Mouse (Mus musculus) liver, postnatal 0 days (tissue): ENCODE results near the gene Ptcra. TPM values are rescaled to one million over a fixed set of nuclear protein-coding genes. Genes with fewer than 3 reads are reported as not detected.

Experiments
- ATAC-seq: fragments of 200-750 bp; cut with Nextera tagmentation; 2 replicates; pipeline ENCODE4 v1.8.0; 2017; ENCODE audit warnings: mild to moderate bottlenecking, moderate library complexity
- DNase-seq: peaks from one replicate; pipeline ENCODE4 v3.0.0-alpha.2; 2016
- H3K27ac ChIP-seq: fragments of 300-500 bp; sonication (generic); 2 replicates; pipeline ENCODE4 v1.5.1; 2014; ENCODE audit warnings: antibody characterized with exemption, moderate library complexity, mild to moderate bottlenecking, low read depth
- H3K27me3 ChIP-seq: fragments of 300-500 bp; sonication (generic); 2 replicates; pipeline ENCODE4 v1.6.1; 2014; ENCODE audit warnings: low read length, control low read depth, mixed read lengths; ENCODE audit not compliant: insufficient read depth
- H3K36me3 ChIP-seq: fragments of 300-500 bp; sonication (generic); replicated peaks from 2 replicates; pipeline ENCODE4 v1.6.1; 2014; ENCODE audit warnings: mild to moderate bottlenecking, control low read depth, low read length, moderate library complexity, mixed read lengths; ENCODE audit not compliant: insufficient read depth
- H3K4me1 ChIP-seq: fragments of 300-500 bp; sonication (generic); 2 replicates; pipeline ENCODE4 v1.6.1; 2014; ENCODE audit warnings: antibody characterized with exemption, mild to moderate bottlenecking, control low read depth; ENCODE audit not compliant: insufficient read depth
- H3K4me2 ChIP-seq: fragments of 300-500 bp; sonication (generic); 2 replicates; pipeline ENCODE4 v1.6.1; 2014; ENCODE audit warnings: low read depth, mild to moderate bottlenecking, low read length, moderate library complexity, mixed read lengths
- H3K4me3 ChIP-seq: fragments of 300-500 bp; sonication (generic); 2 replicates; pipeline ENCODE4 v1.5.1; 2014; ENCODE audit warnings: low read depth, low read length
- H3K9ac ChIP-seq: fragments of 300-500 bp; sonication (generic); replicated peaks from 2 replicates; pipeline ENCODE4 v1.6.1; 2014; ENCODE audit warnings: mild to moderate bottlenecking, moderate library complexity
- H3K9me3 ChIP-seq: fragments of 300-500 bp; sonication (generic); 2 replicates; pipeline ENCODE4 v1.6.1; 2016; ENCODE audit warnings: mild to moderate bottlenecking, control low read depth, low read length, mixed read lengths
- CTCF ChIP-seq: sonication (generic); IDR thresholded peaks from 2 replicates; pipeline ENCODE4 v1.5.1; 2016; ENCODE audit warnings: antibody characterized with exemption, low read depth
- EP300 ChIP-seq: IDR thresholded peaks from 2 replicates; pipeline ENCODE4 v1.6.1; 2016; ENCODE audit warnings: antibody characterized with exemption, low read depth, mild to moderate bottlenecking
- WGBS: fragments of 180-500 bp; shearing (Covaris S2); extraction: QIAGEN DNeasy Blood & Tissue Kit; methylation state at CpG from one replicate; pipeline ENCODE4 v1.1.7; 2014; ENCODE audit not compliant: insufficient replicate concordance; 5-methylcytosine and 5-hydroxymethylcytosine counted together
- polyA plus RNA-seq: library from polyadenylated mRNA; unstranded; fragments of >200 nt; fragmentation: Nextera tagmentation; extraction: Ambion mirVana; gene quantifications from 2 replicates; pipeline ENCODE4 v1.2.1, GENCODE M21; 2015

Ptcra gene
- polyA plus RNA-seq, 1 experiment from 2014 or later: 0.14 TPM

GRCm38 (mm10) chr17:46773278-46774130 lies 10.0 kb upstream of the Ptcra start:
- TF ChIP-seq EP300 (no peak), CTCF (peak; percentile 45)
- Histone ChIP-seq H3K4me2 (peak overlapping the region; percentile 90), H3K27me3 (no peaks in the 10 kb centered on the region), H3K4me1 (peaks cover 17% of the 10 kb centered on the region), H3K9ac (peak overlapping the region; percentile 90), H3K9me3 (no peaks in the 10 kb centered on the region), H3K4me3 (peak overlapping the region; percentile 80), H3K36me3 (peaks cover 27% of the 10 kb centered on the region), H3K27ac (peak overlapping the region; percentile 90)
- WGBS: 9% methylated on average over 19 of the region's 20 CpGs
- DNase-seq (peak; percentile 54), ATAC-seq (peak; percentile 27; the same call in 1 of the 2 replicates)

- peak within 1 kb of the TSS; percentile 80 for H3K4me3 ChIP-seq
- peaks cover 19% of the 10 kb centered on the region for H3K4me1 ChIP-seq
- TF ChIP-seq CTCF (no peak; the same call in 1 of the 2 replicates), EP300 (no peak)
- DNase-seq: peak; percentile 85
- peaks cover 20% of the 10 kb centered on the region for H3K36me3 ChIP-seq
- no peaks in the 10 kb centered on the region for H3K27me3 ChIP-seq
- no peaks in the 10 kb centered on the region for H3K9me3 ChIP-seq
- under 1% methylated on average over 50 of the region's 50 CpGs for WGBS
- peak within 1 kb of the TSS; percentile 90 for H3K27ac ChIP-seq
- peak within 1 kb of the TSS; percentile 90 for H3K9ac ChIP-seq
- peak; percentile 85 for ATAC-seq
- H3K4me2 ChIP-seq: peak within 1 kb of the TSS; percentile 90
Measured at GRCm38 (mm10) chr17:46772404-46773277, 9.1 kb upstream of the Ptcra start, which contains the start of gene 2310039H08Rik. TSS of gene 2310039H08Rik (plus strand) at chr17:46772635.

- peak overlapping the region; percentile 90 for H3K9ac ChIP-seq
Measured at GRCm38 (mm10) chr17:46772038-46772403, 8.5 kb upstream of the Ptcra start.

GRCm38 (mm10) chr17:46771616-46772015 lies 8.1 kb upstream of the Ptcra start:
- Histone ChIP-seq H3K27me3 (no peaks in the 10 kb centered on the region), H3K27ac (peak overlapping the region; percentile 90; the same call in 1 of the 2 replicates), H3K9ac (peak overlapping the region; percentile 90), H3K4me3 (peak overlapping the region; percentile 80; the same call in 1 of the 2 replicates), H3K9me3 (no peaks in the 10 kb centered on the region), H3K4me1 (peaks cover 19% of the 10 kb centered on the region), H3K36me3 (peaks cover 15% of the 10 kb centered on the region), H3K4me2 (peak overlapping the region; percentile 90)
- DNase-seq (no peak), ATAC-seq (no peak)
- WGBS: 67% methylated on average over 17 of the region's 17 CpGs
- no peak for TF ChIP-seq EP300

More at GRCm38 (mm10) chr17:46772038-46772403, 8.5 kb upstream of the Ptcra start:
- Histone ChIP-seq H3K4me2 (peak overlapping the region; percentile 90), H3K4me3 (peak overlapping the region; percentile 80), H3K4me1 (peaks cover 19% of the 10 kb centered on the region), H3K27ac (peak overlapping the region; percentile 90), H3K27me3 (no peaks in the 10 kb centered on the region), H3K9me3 (no peaks in the 10 kb centered on the region), H3K36me3 (peaks cover 15% of the 10 kb centered on the region)
- peak; percentile 14 for ATAC-seq
- no peak for DNase-seq
- WGBS: 7% methylated on average over 5 of the region's 5 CpGs
- TF ChIP-seq CTCF (no peak), EP300 (no peak)

GRCm38 (mm10) chr17:46771025-46771424 lies 7.5 kb upstream of the Ptcra start:
- WGBS: 74% methylated on average over 4 of the region's 4 CpGs
- H3K36me3 ChIP-seq: peaks cover 10% of the 10 kb centered on the region

GRCm38 (mm10) chr17:46770546-46770945 lies 7.0 kb upstream of the Ptcra start:
- Histone ChIP-seq H3K4me1 (peaks cover 19% of the 10 kb centered on the region), H3K4me2 (no peak overlapping the region), H3K36me3 (peaks cover 6% of the 10 kb centered on the region), H3K4me3 (no peak overlapping the region), H3K9ac (no peak overlapping the region), H3K27ac (no peak overlapping the region), H3K9me3 (no peaks in the 10 kb centered on the region), H3K27me3 (no peaks in the 10 kb centered on the region)
- WGBS: 89% methylated on average over 11 of the region's 11 CpGs
- ATAC-seq: no peak
- no peak for DNase-seq
- no peak for TF ChIP-seq EP300
- no peak for TF ChIP-seq CTCF

More at GRCm38 (mm10) chr17:46771025-46771424, 7.5 kb upstream of the Ptcra start:
- DNase-seq: no peak
- H3K9me3 ChIP-seq: no peaks in the 10 kb centered on the region
- TF ChIP-seq CTCF: peak; percentile 49
- no peak for TF ChIP-seq EP300
- no peak for ATAC-seq
- H3K4me3 ChIP-seq: no peak overlapping the region
- H3K27ac ChIP-seq: no peak overlapping the region
- no peaks in the 10 kb centered on the region for H3K27me3 ChIP-seq
- no peak overlapping the region for H3K4me2 ChIP-seq
- peaks cover 19% of the 10 kb centered on the region for H3K4me1 ChIP-seq
- no peak overlapping the region for H3K9ac ChIP-seq
